Mouse (Mus musculus): ENCODE measurements around the gene Frat1.

GRCm38 (mm10) chr19:41837194-41837916 is 7.6 kb downstream of the Frat1 start:
- TF ChIP-seq POLR2A (IDR thresholded peaks at IDR 0.05; ENCODE audit: low read depth, low read length), result no peak
- TF ChIP-seq CTCF (conservative IDR thresholded peaks at IDR 0.05; ENCODE audit: insufficient read depth, insufficient read length, low read depth, low read length), result no peak

All from kidney, adult 2 months (tissue).